Mouse (Mus musculus) brain, embryonic 14.5 days (tissue): ENCODE measurements at regions not wholly inside any gene's neighbourhood (a gene's known extent, or its start where the extent isn't known, plus 50 kb on each side); places are given as distances from the start of the nearest gene placed in this dataset.

Experiments used
- CTCF ChIP-seq: fragments of 200-500 bp; IDR thresholded peaks from 2 replicates; pipeline ENCODE4 v1.5.1; 2012; ENCODE audit warnings: inconsistent platforms, mild to moderate bottlenecking, moderate library complexity, borderline replicate concordance; ENCODE audit not compliant: insufficient read depth, insufficient read length; ENCODE audit errors: extremely low read depth
- POLR2A ChIP-seq: fragments of 200-500 bp; IDR thresholded peaks from 2 replicates; pipeline ENCODE4 v1.6.1; 2012; ENCODE audit warnings: mild to moderate bottlenecking, inconsistent platforms, borderline replicate concordance; ENCODE audit not compliant: poor library complexity, insufficient read depth, insufficient read length, severe bottlenecking; ENCODE audit errors: extremely low read depth

- TF ChIP-seq CTCF (no peak), POLR2A (no peak)
Observed at GRCm38 (mm10) chr17:94243821-94244220, 506.0 kb downstream of the Mettl4 start.
